Mouse (Mus musculus): ENCODE measurements around the gene Wnt7b.

- TF ChIP-seq CTCF (IDR thresholded peaks at IDR 0.05; ENCODE audit: control insufficient read depth, insufficient read depth, insufficient read length), result no peak
- TF ChIP-seq USF1 (IDR thresholded peaks at IDR 0.05; ENCODE audit: low read depth), result no peak
- no peak for TF ChIP-seq CEBPB (IDR thresholded peaks at IDR 0.05; ENCODE audit: low read depth)
- TF ChIP-seq MYOG (IDR thresholded peaks at IDR 0.05; ENCODE audit: control insufficient read depth, extremely low read depth, insufficient read length), result no peak
- TF ChIP-seq MAX (IDR thresholded peaks at IDR 0.05), result no peak
- TF ChIP-seq MYOD1 (IDR thresholded peaks at IDR 0.05; ENCODE audit: control insufficient read depth, insufficient read length, low read depth), result no peak
- no peak for TF ChIP-seq FOSL1 (IDR thresholded peaks at IDR 0.05; ENCODE audit: insufficient read depth, low read length, poor library complexity, severe bottlenecking)
Observed at GRCm38 (mm10) chr15:85629924-85630545, 47.8 kb upstream of the Wnt7b start.

All from C2C12 (cell line).